Mouse (Mus musculus) liver, postnatal 0 days (tissue): ENCODE results near the gene C2cd2. TPM values are rescaled to one million over a fixed set of nuclear protein-coding genes. Genes with fewer than 3 reads are reported as not detected.
"Not testable (repeated sequence)": the region's sequence is repeated elsewhere in the genome, so short reads cannot be mapped to it uniquely, and the experiment has no call there.

Source experiments
- ATAC-seq: fragments of 200-750 bp; cut with Nextera tagmentation; 2 replicates; pipeline ENCODE4 v1.8.0; 2017; ENCODE audit warnings: mild to moderate bottlenecking, moderate library complexity
- DNase-seq: peaks from one replicate; pipeline ENCODE4 v3.0.0-alpha.2; 2016
- H3K27ac ChIP-seq: fragments of 300-500 bp; sonication (generic); 2 replicates; pipeline ENCODE4 v1.5.1; 2014; ENCODE audit warnings: antibody characterized with exemption, moderate library complexity, mild to moderate bottlenecking, low read depth
- H3K27me3 ChIP-seq: fragments of 300-500 bp; sonication (generic); 2 replicates; pipeline ENCODE4 v1.6.1; 2014; ENCODE audit warnings: low read length, control low read depth, mixed read lengths; ENCODE audit not compliant: insufficient read depth
- H3K36me3 ChIP-seq: fragments of 300-500 bp; sonication (generic); replicated peaks from 2 replicates; pipeline ENCODE4 v1.6.1; 2014; ENCODE audit warnings: mild to moderate bottlenecking, control low read depth, low read length, moderate library complexity, mixed read lengths; ENCODE audit not compliant: insufficient read depth
- H3K4me1 ChIP-seq: fragments of 300-500 bp; sonication (generic); 2 replicates; pipeline ENCODE4 v1.6.1; 2014; ENCODE audit warnings: antibody characterized with exemption, mild to moderate bottlenecking, control low read depth; ENCODE audit not compliant: insufficient read depth
- H3K4me2 ChIP-seq: fragments of 300-500 bp; sonication (generic); 2 replicates; pipeline ENCODE4 v1.6.1; 2014; ENCODE audit warnings: low read depth, mild to moderate bottlenecking, low read length, moderate library complexity, mixed read lengths
- H3K4me3 ChIP-seq: fragments of 300-500 bp; sonication (generic); 2 replicates; pipeline ENCODE4 v1.5.1; 2014; ENCODE audit warnings: low read depth, low read length
- H3K9ac ChIP-seq: fragments of 300-500 bp; sonication (generic); replicated peaks from 2 replicates; pipeline ENCODE4 v1.6.1; 2014; ENCODE audit warnings: mild to moderate bottlenecking, moderate library complexity
- H3K9me3 ChIP-seq: fragments of 300-500 bp; sonication (generic); 2 replicates; pipeline ENCODE4 v1.6.1; 2016; ENCODE audit warnings: mild to moderate bottlenecking, control low read depth, low read length, mixed read lengths
- CTCF ChIP-seq: sonication (generic); IDR thresholded peaks from 2 replicates; pipeline ENCODE4 v1.5.1; 2016; ENCODE audit warnings: antibody characterized with exemption, low read depth
- EP300 ChIP-seq: IDR thresholded peaks from 2 replicates; pipeline ENCODE4 v1.6.1; 2016; ENCODE audit warnings: antibody characterized with exemption, low read depth, mild to moderate bottlenecking
- WGBS: fragments of 180-500 bp; shearing (Covaris S2); extraction: QIAGEN DNeasy Blood & Tissue Kit; methylation state at CpG from one replicate; pipeline ENCODE4 v1.1.7; 2014; ENCODE audit not compliant: insufficient replicate concordance; 5-methylcytosine and 5-hydroxymethylcytosine counted together
- polyA plus RNA-seq: library from polyadenylated mRNA; unstranded; fragments of >200 nt; fragmentation: Nextera tagmentation; extraction: Ambion mirVana; gene quantifications from 2 replicates; pipeline ENCODE4 v1.2.1, GENCODE M21; 2015

The C2cd2 gene
- polyA plus RNA-seq, 1 experiment from 2014 or later = 13.8 TPM

DNA sequence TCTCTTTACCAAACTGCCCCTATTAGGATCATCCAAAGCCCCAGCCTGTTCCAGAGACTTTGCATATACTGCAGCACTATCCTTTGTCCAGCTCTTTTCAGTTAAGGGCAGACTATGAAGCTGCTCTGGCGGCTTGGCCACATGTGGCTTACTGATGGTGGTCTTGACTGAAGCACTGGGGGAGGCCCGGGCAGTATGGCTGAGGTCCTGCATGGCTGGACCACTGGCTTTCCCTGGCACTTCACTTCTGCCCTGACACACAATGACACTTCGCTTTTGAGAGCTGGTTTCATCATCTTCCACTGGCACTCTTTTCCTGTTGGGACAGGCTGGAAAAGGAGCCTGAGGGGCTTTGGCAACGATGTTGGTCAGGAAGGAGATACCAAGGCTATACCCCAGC, 10.0 kb downstream of the C2cd2 start:
- Histone ChIP-seq H3K9ac (no peak overlapping the region), H3K9me3 (no peaks in the 10 kb centered on the region), H3K4me2 (no peak overlapping the region), H3K27ac (no peak overlapping the region), H3K4me3 (no peak overlapping the region), H3K36me3 (peaks cover 57% of the 10 kb centered on the region), H3K27me3 (no peaks in the 10 kb centered on the region), H3K4me1 (peaks cover 10% of the 10 kb centered on the region; the same call in 1 of the 2 replicates)
- TF ChIP-seq EP300 (no peak), CTCF (no peak)
- ATAC-seq (no peak), DNase-seq (no peak)
- 86% methylated on average over 4 of the region's 4 CpGs for WGBS

GRCm38 (mm10) chr16:97950061-97950460, 12.3 kb downstream of the C2cd2 start:
- Histone ChIP-seq H3K4me1 (peaks cover 9% of the 10 kb centered on the region; the same call in 1 of the 2 replicates), H3K9me3 (no peaks in the 10 kb centered on the region), H3K4me2 (no peak overlapping the region), H3K4me3 (no peak overlapping the region), H3K9ac (no peak overlapping the region), H3K36me3 (peaks cover 45% of the 10 kb centered on the region), H3K27ac (no peak overlapping the region), H3K27me3 (no peaks in the 10 kb centered on the region)
- 92% methylated on average over 8 of the region's 8 CpGs for WGBS
- no peak for ATAC-seq
- TF ChIP-seq CTCF = no peak
- TF ChIP-seq EP300 = no peak
- no peak for DNase-seq

DNA sequence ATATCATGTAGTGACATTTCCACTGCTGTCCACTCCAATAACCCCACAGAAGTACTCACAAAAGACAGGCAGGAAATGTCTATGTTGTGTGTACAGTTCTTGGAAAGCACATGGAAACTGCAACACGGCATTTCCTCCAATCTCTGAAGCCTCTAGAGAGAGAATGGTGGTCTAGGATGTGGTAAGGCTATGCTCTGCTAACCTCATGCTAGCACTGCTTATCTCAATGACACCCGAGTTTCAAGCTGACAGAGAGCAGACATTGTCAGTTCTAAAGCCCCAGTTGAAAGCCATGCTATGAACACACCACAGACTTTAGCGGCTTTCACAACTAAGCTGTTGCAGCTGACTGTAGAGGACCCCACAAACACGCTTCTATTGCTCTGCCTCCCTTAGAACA, 13.6 kb downstream of the C2cd2 start:
- peaks cover 6% of the 10 kb centered on the region; the same call in 1 of the 2 replicates for H3K4me1 ChIP-seq
- H3K4me2 ChIP-seq = no peak overlapping the region
- H3K27me3 ChIP-seq = no peaks in the 10 kb centered on the region
- ATAC-seq (no peak), DNase-seq (no peak)
- H3K27ac ChIP-seq = no peak overlapping the region
- H3K9me3 ChIP-seq = no peaks in the 10 kb centered on the region
- H3K36me3 ChIP-seq = peaks cover 40% of the 10 kb centered on the region
- H3K9ac ChIP-seq = no peak overlapping the region
- WGBS = 52% methylated on average over 4 of the region's 4 CpGs
- TF ChIP-seq EP300 = no peak
- no peak for TF ChIP-seq CTCF
- H3K4me3 ChIP-seq = no peak overlapping the region

DNA sequence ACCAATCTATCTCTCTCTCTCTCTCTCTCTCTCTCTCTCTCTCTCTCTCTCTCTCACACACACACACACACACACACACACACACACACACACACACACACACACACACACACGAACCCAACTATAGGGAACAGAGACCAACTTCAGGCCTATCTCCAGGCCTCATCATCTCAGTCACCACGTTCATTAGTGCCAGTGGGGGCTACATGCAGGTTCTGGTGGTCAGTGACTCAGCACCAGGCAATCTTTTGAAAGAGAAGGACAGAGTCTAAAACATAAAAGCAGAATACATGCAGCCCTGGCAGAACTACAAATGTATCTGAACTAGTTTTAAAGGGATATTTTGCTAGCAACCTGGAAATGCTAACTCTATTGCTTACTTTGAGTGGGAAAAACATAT, 15.4 kb downstream of the C2cd2 start:
- not testable (repeated sequence) for H3K4me1 ChIP-seq, DNase-seq, H3K27me3 ChIP-seq, ATAC-seq, H3K4me3 ChIP-seq, H3K4me2 ChIP-seq, H3K27ac ChIP-seq, H3K9ac ChIP-seq, H3K9me3 ChIP-seq
- H3K36me3 ChIP-seq = peaks cover 25% of the 10 kb centered on the region
- WGBS = 55% methylated on average over 2 of the region's 2 CpGs

- H3K9ac ChIP-seq = no peak overlapping the region
- H3K36me3 ChIP-seq = no peaks in the 10 kb centered on the region
- no peak overlapping the region for H3K4me3 ChIP-seq
- ATAC-seq (no peak), DNase-seq (no peak)
- H3K4me2 ChIP-seq = no peak overlapping the region
- H3K4me1 ChIP-seq = no peaks in the 10 kb centered on the region
- no peak overlapping the region for H3K27ac ChIP-seq
- TF ChIP-seq EP300 = no peak
- TF ChIP-seq CTCF = no peak
- no peaks in the 10 kb centered on the region for H3K9me3 ChIP-seq
- no peaks in the 10 kb centered on the region for H3K27me3 ChIP-seq
Measured at GRCm38 (mm10) chr16:97941844-97942243, 20.6 kb downstream of the C2cd2 start.

- no peak overlapping the region for H3K4me2 ChIP-seq
- H3K27me3 ChIP-seq = no peaks in the 10 kb centered on the region
- no peak overlapping the region for H3K9ac ChIP-seq
- DNase-seq (no peak), ATAC-seq (peak; percentile 70)
- H3K4me1 ChIP-seq = no peaks in the 10 kb centered on the region
- WGBS = 70% methylated on average over 3 of the region's 3 CpGs
- H3K4me3 ChIP-seq = no peak overlapping the region
- no peak; the same call in 1 of the 2 replicates for TF ChIP-seq CTCF
- no peaks in the 10 kb centered on the region for H3K9me3 ChIP-seq
- H3K36me3 ChIP-seq = no peaks in the 10 kb centered on the region
- H3K27ac ChIP-seq = no peak overlapping the region
Measured at GRCm38 (mm10) chr16:97940471-97940973, 21.9 kb downstream of the C2cd2 start.

- TF ChIP-seq EP300 = no peak
- DNase-seq (no peak), ATAC-seq (no peak)
- 83% methylated on average over 3 of the region's 3 CpGs for WGBS
- Histone ChIP-seq H3K9me3 (no peaks in the 10 kb centered on the region), H3K4me1 (no peaks in the 10 kb centered on the region), H3K27ac (no peak overlapping the region), H3K4me3 (no peak overlapping the region), H3K4me2 (no peak overlapping the region), H3K36me3 (no peaks in the 10 kb centered on the region), H3K27me3 (no peaks in the 10 kb centered on the region), H3K9ac (no peak overlapping the region)
Measured at GRCm38 (mm10) chr16:97935815-97936214, 26.6 kb downstream of the C2cd2 start.
